Mouse (Mus musculus) left cerebral cortex, adult 2 months (tissue): ENCODE measurements around the gene Rpgrip1l. TPM values are rescaled to one million over a fixed set of nuclear protein-coding genes. Genes with fewer than 3 reads are reported as not detected.
A peak's percentile ranks its signal among the peaks of the same experiment; 100 is the strongest.

Experiments used
- DNase-seq, 2 experiments: peaks; one replicate each; pipeline ENCODE4 v3.0.0; 2021 to 2022; ENCODE audit warnings: low spot score in 2 of 2, mixed read lengths in 1 of 2; ENCODE audit errors: extremely low spot score in 1 of 2
- H3K27ac ChIP-seq: fragments of 200-600 bp; 2 replicates; pipeline ENCODE4 v1.8.1; 2022
- H3K4me3 ChIP-seq: fragments of 200-600 bp; 2 replicates; pipeline ENCODE4 v1.8.1; 2022
- CTCF ChIP-seq: fragments of 200-600 bp; IDR thresholded peaks from 2 replicates; pipeline ENCODE4 v1.8.1; 2022; ENCODE audit warnings: antibody characterized with exemption, mild to moderate bottlenecking, moderate library complexity
- intact Hi-C: fragments of 180-260 bp; cut with DNase I; formaldehyde crosslinking; loops from one replicate; pipeline ENCODE4 v1.15.1; 2025
- total RNA-seq, 2 experiments: library from RNA; stranded (reverse); gene quantifications; 2 replicates each; pipeline ENCODE4 v1.2.3; 2021

The Rpgrip1l gene
- total RNA-seq, 2 experiments from 2014 or later: 22.6 to 27.3 TPM

- peak; percentile 31 for TF ChIP-seq CTCF
- DNase-seq: no peak
- H3K27ac ChIP-seq: no peak overlapping the region
- no peak overlapping the region for H3K4me3 ChIP-seq
- intact Hi-C loops: no loop called here
Observed at GRCm38 (mm10) chr8:91261598-91261997, 51.5 kb downstream of the Rpgrip1l start.

- TF ChIP-seq CTCF: no peak
- H3K27ac ChIP-seq: no peak overlapping the region
- no peak for DNase-seq
- intact Hi-C loops: no loop called here
- H3K4me3 ChIP-seq: no peak overlapping the region
Observed at GRCm38 (mm10) chr8:91250966-91251365, 62.1 kb downstream of the Rpgrip1l start.

GRCm38 (mm10) chr8:91249758-91250466 lies 63.1 kb downstream of the Rpgrip1l start:
- intact Hi-C loops: no loop called here
- no peak for DNase-seq
- H3K27ac ChIP-seq: no peak overlapping the region

GRCm38 (mm10) chr8:91245821-91246454 lies 67.1 kb downstream of the Rpgrip1l start:
- no peak overlapping the region for H3K27ac ChIP-seq
- intact Hi-C loops: no loop called here
- H3K4me3 ChIP-seq: no peak overlapping the region
- DNase-seq: no peak
- no peak for TF ChIP-seq CTCF

More at GRCm38 (mm10) chr8:91249758-91250466, 63.1 kb downstream of the Rpgrip1l start:
- TF ChIP-seq CTCF: no peak
- H3K4me3 ChIP-seq: no peak overlapping the region

- Histone ChIP-seq H3K27ac (no peak overlapping the region), H3K4me3 (no peak overlapping the region)
- no peak for DNase-seq
- intact Hi-C loops: no loop called here
- TF ChIP-seq CTCF: no peak
Observed at GRCm38 (mm10) chr8:91242721-91243120, 70.3 kb downstream of the Rpgrip1l start.

- H3K27ac ChIP-seq: no peak overlapping the region
- no peak for TF ChIP-seq CTCF
- no peak for DNase-seq
- intact Hi-C loops: no loop called here
- no peak overlapping the region for H3K4me3 ChIP-seq
Observed at GRCm38 (mm10) chr8:91241873-91242519, 71.1 kb downstream of the Rpgrip1l start.

GRCm38 (mm10) chr8:91241371-91241770 lies 71.7 kb downstream of the Rpgrip1l start:
- DNase-seq: no peak

GRCm38 (mm10) chr8:91237191-91237590 lies 75.9 kb downstream of the Rpgrip1l start:
- intact Hi-C loops: no loop called here

More at GRCm38 (mm10) chr8:91241371-91241770, 71.7 kb downstream of the Rpgrip1l start:
- intact Hi-C loops: no loop called here
- TF ChIP-seq CTCF: no peak
- no peak overlapping the region for H3K4me3 ChIP-seq
- H3K27ac ChIP-seq: no peak overlapping the region

GRCm38 (mm10) chr8:91234097-91234496 lies 79.0 kb downstream of the Rpgrip1l start:
- Histone ChIP-seq H3K27ac (no peak overlapping the region), H3K4me3 (no peak overlapping the region)
- intact Hi-C loops: no loop called here

More at GRCm38 (mm10) chr8:91237191-91237590, 75.9 kb downstream of the Rpgrip1l start:
- no peak for DNase-seq
- H3K4me3 ChIP-seq: no peak overlapping the region
- no peak for TF ChIP-seq CTCF
- H3K27ac ChIP-seq: no peak overlapping the region

GRCm38 (mm10) chr8:91227421-91227841 lies 85.6 kb downstream of the Rpgrip1l start:
- intact Hi-C loops: no loop called here
- no peak for DNase-seq
- H3K27ac ChIP-seq: no peak overlapping the region
- no peak overlapping the region for H3K4me3 ChIP-seq
- TF ChIP-seq CTCF: no peak

More at GRCm38 (mm10) chr8:91234097-91234496, 79.0 kb downstream of the Rpgrip1l start:
- no peak for DNase-seq
- TF ChIP-seq CTCF: no peak

GRCm38 (mm10) chr8:91224227-91224626 lies 88.8 kb downstream of the Rpgrip1l start:
- Histone ChIP-seq H3K27ac (no peak overlapping the region), H3K4me3 (no peak overlapping the region)
- intact Hi-C loops: no loop called here
- no peak for TF ChIP-seq CTCF
- no peak for DNase-seq

- no peak for TF ChIP-seq CTCF
- Histone ChIP-seq H3K4me3 (no peak overlapping the region), H3K27ac (no peak overlapping the region)
- no peak for DNase-seq
- intact Hi-C loops: no loop called here
Observed at GRCm38 (mm10) chr8:91221841-91222240, 91.2 kb downstream of the Rpgrip1l start.
